Mouse (Mus musculus): ENCODE data around the gene Mettl7a1.
A peak's percentile ranks its signal among the peaks of the same experiment; 100 is the strongest.
"Not testable (repeated sequence)": the region's sequence is repeated elsewhere in the genome, so short reads cannot be mapped to it uniquely, and the experiment has no call there.

The Mettl7a1 gene

DNA sequence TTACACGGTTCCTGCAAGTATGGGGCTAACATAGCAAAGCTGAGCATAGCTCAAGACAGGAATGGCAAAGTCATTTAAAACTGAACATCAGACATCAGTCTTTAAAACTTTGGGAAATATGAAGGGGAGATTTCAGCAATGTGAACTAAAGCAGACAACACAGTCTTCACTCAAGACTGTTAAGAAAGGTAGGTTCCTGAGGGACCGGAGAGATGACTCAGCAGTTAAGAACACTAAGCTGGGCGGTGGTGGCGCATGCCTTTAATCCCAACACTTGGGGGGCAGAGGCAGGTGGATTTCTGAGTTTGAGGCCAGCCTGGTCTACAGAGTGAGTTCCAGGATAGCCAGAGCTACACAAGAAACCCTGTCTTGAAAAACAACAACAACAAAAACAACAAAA lies 27.5 kb upstream of the Mettl7a1 start:
- DNase-seq (ENCODE audit: low read depth, low spot score) = no peak
- no peaks in the 10 kb centered on the region for H3K36me3 ChIP-seq (ENCODE audit: control insufficient read depth, insufficient read depth, low read length, poor library complexity, severe bottlenecking)
- no peaks in the 10 kb centered on the region for H3K27me3 ChIP-seq (ENCODE audit: control insufficient read depth, insufficient read depth, low read length, poor library complexity, severe bottlenecking)

DNA sequence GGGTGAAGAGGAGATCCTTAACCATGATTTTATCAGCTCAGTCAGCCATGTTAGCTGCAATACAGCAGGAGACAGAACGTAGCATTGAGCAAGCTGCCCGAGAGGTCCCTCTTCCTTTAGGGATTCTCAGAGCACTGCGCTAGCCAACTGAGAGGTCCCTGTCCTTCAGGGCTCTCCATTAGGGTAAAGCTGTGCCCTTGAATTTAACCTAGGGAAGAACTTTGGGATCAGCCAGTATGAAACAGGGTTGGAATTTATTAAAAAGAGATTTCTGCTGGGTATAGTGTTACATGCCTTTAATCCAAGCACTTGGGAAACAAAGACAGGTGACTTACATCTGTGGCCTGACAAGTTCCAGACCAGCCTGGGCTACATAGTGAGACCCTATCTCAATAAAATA lies 26.4 kb upstream of the Mettl7a1 start:
- H3K27me3 ChIP-seq (ENCODE audit: control insufficient read depth, insufficient read depth, low read length, poor library complexity, severe bottlenecking) = no peaks in the 10 kb centered on the region
- H3K36me3 ChIP-seq (ENCODE audit: control insufficient read depth, insufficient read depth, low read length, poor library complexity, severe bottlenecking) = no peaks in the 10 kb centered on the region
- DNase-seq (ENCODE audit: low read depth, low spot score) = no peak

DNA sequence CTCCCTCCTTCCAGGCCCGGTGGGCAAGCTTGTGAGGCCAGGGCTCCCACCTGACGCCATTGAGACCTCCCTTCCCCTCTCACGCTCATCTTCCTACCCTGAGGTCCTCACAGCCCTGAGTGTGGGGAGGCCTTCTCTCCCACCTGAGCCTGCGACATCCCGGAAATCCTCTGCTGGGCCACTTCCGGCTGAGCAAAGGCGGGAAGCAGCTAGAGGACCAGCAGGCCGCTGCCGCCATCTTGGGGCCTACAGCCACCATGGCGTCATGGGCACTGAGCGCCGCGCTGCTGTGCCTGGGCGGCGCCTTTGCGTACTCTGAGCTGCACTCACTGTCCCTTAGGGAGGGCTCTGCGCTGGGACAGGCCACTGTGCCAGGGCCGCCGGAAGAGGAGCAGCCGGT lies 23.3 kb upstream of the Mettl7a1 start, which contains the start of gene Tmprss12:
TSS of gene Tmprss12 (plus strand) at position 212 of the 400 bp plus-strand sequence.
- DNase-seq (ENCODE audit: low read depth, low spot score) = no peak
- no peaks in the 10 kb centered on the region for H3K27me3 ChIP-seq (ENCODE audit: control insufficient read depth, insufficient read depth, low read length, poor library complexity, severe bottlenecking)
- no peaks in the 10 kb centered on the region for H3K36me3 ChIP-seq (ENCODE audit: control insufficient read depth, insufficient read depth, low read length, poor library complexity, severe bottlenecking)

DNA sequence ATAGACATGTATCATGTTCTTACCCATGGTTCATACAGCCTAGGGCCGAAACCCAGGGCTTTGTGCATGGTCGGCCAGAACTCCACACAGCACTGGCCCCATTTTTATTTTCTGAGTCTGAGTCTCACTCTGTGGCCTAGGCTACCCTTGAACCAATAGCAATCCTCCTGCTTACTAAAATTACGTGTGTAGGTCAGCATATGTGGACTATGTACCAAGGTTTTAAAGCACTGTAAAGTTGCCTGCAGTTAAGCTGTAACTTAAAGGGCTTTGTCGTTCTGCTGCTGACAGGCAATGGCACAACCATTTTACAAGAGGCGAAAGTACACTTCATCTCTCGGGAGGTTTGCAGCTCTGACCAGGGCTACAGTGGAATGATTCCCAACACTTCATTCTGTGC lies 15.0 kb upstream of the Mettl7a1 start:
- Histone ChIP-seq H3K36me3 (ENCODE audit: control insufficient read depth, insufficient read depth, low read length, poor library complexity, severe bottlenecking) (no peaks in the 10 kb centered on the region), H3K27me3 (ENCODE audit: control insufficient read depth, insufficient read depth, low read length, poor library complexity, severe bottlenecking) (no peaks in the 10 kb centered on the region)
- DNase-seq (ENCODE audit: low read depth, low spot score) = no peak

DNA sequence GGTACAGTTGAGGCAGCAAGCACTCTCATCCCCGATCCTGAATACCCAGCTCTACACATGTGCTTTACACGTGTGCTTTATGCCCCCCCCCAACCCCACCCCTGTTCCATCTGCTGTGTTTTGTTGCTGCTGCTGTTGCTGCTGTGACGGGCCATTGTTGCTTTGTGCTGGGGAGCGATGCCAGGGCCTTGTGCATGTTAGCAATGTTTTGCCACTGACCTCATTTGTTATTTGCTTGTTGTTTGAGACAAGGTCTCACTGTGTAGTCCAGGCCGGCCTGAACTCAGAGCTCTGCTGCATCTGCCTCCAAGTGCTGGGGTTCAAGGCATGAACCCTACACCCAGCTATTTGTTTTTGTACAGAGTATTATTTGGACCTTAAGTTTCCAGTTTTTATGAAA lies 13.1 kb upstream of the Mettl7a1 start:
- Histone ChIP-seq H3K27me3 (ENCODE audit: control insufficient read depth, insufficient read depth, low read length, poor library complexity, severe bottlenecking) (no peaks in the 10 kb centered on the region), H3K36me3 (ENCODE audit: control insufficient read depth, insufficient read depth, low read length, poor library complexity, severe bottlenecking) (no peaks in the 10 kb centered on the region)
- DNase-seq (ENCODE audit: low read depth, low spot score) = no peak

DNA sequence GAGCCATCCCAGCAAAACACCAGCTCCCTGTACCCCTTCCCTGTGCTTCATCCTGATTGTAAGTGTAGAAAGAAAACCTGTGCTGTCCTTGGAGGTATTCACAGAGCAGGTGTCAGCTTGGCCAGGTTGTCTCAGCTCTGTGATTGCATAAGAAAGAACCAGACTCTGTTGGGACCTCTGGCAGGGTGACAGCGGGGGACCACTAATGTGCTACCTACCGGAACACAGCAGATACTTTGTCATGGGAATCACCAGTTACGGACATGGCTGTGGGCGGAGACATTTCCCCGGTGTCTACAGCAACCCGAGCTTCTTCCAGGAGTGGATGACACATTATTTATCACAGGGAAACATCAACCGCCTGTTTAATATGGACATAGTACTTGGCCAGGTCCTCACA lies 11.6 kb upstream of the Mettl7a1 start:
- no peaks in the 10 kb centered on the region for H3K27me3 ChIP-seq (ENCODE audit: control insufficient read depth, insufficient read depth, low read length, poor library complexity, severe bottlenecking)
- DNase-seq (ENCODE audit: low read depth, low spot score) = no peak
- H3K36me3 ChIP-seq (ENCODE audit: control insufficient read depth, insufficient read depth, low read length, poor library complexity, severe bottlenecking) = no peaks in the 10 kb centered on the region

DNA sequence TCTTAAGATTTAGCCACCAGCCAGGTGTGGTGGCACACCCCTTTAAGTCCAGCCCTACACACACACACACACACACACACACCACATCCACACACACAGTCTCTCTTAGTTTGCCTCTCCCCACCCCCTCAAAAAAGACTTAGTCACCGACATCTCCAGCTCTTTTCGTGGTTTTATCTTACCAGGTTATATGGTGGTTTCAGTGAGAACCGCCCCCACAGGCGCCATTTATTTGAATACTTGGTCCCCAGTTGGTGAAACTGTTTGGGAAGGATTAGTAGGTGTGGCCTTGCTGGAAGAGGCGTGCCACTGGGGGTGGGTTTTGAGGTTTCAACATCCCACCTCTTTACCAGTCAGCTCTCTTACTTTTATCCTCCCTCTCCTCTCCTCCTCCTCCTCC lies 6.1 kb upstream of the Mettl7a1 start:
- DNase-seq (ENCODE audit: low read depth, low spot score) = no peak
- Histone ChIP-seq H3K36me3 (ENCODE audit: control insufficient read depth, insufficient read depth, low read length, poor library complexity, severe bottlenecking) (no peaks in the 10 kb centered on the region), H3K27me3 (ENCODE audit: control insufficient read depth, insufficient read depth, low read length, poor library complexity, severe bottlenecking) (no peaks in the 10 kb centered on the region)

DNA sequence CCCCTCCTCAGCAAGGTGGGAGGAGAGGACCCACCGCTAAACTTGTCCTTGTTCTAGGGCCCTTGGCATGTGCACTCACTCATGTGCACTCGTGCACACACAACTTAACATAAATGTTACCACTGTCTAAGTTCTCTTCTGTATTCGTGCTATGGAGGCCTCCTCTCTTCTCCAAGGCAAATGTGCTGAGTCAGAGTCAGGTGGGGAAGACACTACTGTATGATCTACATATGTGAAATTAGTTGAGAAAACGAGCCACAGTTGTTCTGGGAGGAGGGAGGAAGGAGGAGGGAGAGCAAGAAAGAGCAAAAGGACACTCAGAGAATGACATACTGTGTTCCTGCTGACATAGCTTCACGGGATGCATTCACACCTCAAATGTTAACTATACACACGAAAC lies 3.4 kb upstream of the Mettl7a1 start:
- H3K27me3 ChIP-seq (ENCODE audit: control insufficient read depth, insufficient read depth, low read length, poor library complexity, severe bottlenecking) = no peaks in the 10 kb centered on the region
- H3K36me3 ChIP-seq (ENCODE audit: control insufficient read depth, insufficient read depth, low read length, poor library complexity, severe bottlenecking) = no peaks in the 10 kb centered on the region
- no peak for DNase-seq (ENCODE audit: low read depth, low spot score)

DNA sequence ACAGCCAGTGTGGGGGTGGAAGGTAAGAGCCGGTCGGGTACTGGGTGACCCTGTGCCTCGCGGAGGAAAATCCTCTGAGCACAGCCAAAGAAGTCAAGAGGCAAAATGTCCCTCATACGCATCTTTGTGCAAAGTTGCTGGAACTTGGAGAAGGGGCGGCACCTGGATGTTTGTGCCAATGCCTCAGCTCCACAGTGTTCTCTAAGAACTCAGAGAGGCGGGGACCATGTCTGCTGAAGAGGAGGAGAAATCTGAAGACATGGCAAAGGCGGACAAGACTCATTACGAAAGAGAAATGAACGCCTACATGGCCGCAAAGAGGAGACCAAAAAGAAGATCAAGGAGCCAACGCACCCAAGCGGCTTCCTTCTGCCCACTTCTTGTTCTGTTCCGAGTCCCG lies 2.4 kb upstream of the Mettl7a1 start:
- H3K27me3 ChIP-seq (ENCODE audit: control insufficient read depth, insufficient read depth, low read length, poor library complexity, severe bottlenecking) = no peaks in the 10 kb centered on the region
- H3K36me3 ChIP-seq (ENCODE audit: control insufficient read depth, insufficient read depth, low read length, poor library complexity, severe bottlenecking) = no peaks in the 10 kb centered on the region
- DNase-seq (ENCODE audit: low read depth, low spot score) = no peak

DNA sequence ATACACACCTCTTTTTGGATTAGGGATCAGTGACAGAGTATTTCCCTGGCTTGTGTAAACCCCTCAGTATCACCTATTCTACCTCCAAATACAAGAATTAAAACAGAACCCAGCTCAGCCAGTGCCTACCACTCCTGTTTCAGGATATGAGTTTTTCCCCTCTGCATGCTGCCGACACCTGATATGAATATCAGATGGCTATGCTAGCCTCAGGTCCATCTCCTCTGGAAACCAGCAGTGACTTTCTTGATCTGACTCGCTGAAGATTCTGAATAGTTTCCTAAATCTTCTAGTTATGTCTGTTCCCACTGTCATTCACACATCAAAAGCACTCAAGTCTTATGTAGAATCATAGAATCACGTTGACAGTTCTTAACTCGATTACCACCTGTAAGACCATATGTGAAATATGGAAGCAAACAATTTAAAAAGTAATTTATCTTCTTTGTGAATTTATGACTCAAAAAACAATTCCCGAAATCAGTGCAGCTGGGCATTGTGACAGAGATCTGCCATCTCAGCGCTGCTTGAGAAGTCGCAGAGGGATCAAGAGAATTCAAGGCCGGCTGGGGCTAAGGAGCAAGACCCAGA lies 417 bp upstream of the Mettl7a1 start:
- H3K27me3 ChIP-seq (ENCODE audit: control insufficient read depth, insufficient read depth, low read length, poor library complexity, severe bottlenecking) = no peaks in the 10 kb centered on the region

DNA sequence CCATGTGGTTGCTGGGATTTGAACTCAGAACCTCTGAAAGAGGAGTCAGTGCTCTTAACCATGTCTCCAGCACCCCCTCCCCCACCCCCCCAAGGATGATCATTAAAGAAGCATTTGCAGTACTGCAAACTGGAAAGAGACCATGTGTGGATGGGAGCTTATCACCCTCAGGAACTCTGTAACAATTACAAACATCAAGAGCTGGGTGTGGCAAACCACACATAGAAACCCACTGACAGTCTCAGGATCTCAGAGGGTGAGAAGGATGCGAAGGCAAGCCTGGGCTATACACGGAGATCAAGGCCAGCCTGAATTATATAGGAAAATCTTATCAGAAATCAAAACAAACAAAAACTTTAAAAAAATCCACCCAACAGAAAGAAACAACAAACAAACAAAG lies 2.3 kb downstream of the Mettl7a1 start:
- Histone ChIP-seq H3K36me3 (ENCODE audit: control insufficient read depth, insufficient read depth, low read length, poor library complexity, severe bottlenecking) (no peaks in the 10 kb centered on the region), H3K27me3 (ENCODE audit: control insufficient read depth, insufficient read depth, low read length, poor library complexity, severe bottlenecking) (no peaks in the 10 kb centered on the region)
- no peak for DNase-seq (ENCODE audit: low read depth, low spot score)

More for the DNA sequence above, 417 bp upstream of the Mettl7a1 start:
- DNase-seq (ENCODE audit: low read depth, low spot score) = no peak
- no peaks in the 10 kb centered on the region for H3K36me3 ChIP-seq (ENCODE audit: control insufficient read depth, insufficient read depth, low read length, poor library complexity, severe bottlenecking)

DNA sequence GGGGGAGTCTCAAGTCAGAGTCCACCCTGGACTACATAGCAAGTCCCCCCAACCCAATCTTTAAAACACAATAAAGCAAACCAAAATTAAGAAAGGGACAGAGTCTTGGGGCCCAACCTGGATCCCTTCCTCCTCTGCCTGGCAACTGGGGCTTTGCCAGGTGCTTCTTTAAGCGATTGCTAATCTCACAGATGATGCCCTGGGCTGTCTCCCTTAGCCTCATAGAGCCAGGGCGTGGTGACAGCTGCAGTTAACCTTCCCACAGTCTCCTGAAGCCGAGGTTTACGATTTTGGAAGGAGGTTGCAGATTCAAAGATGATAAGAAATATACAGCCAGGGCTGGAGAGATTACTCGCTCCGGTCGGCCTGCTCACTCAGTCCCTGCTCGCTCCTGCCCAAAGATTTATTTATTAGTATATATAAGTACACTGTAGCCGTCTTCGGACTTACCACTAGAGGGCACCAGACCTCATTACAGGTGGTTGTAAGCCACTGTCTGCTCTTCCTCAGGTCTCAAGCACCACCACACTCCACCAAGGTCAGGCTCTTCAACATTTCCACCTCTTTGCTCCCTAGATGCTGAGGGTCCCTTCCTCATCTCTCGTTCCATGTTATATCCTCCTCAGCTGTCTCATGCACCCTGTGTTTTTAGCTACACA lies 3.6 kb downstream of the Mettl7a1 start:
- H3K36me3 ChIP-seq (ENCODE audit: control insufficient read depth, insufficient read depth, low read length, poor library complexity, severe bottlenecking); H3K27me3 ChIP-seq (ENCODE audit: control insufficient read depth, insufficient read depth, low read length, poor library complexity, severe bottlenecking): not testable (repeated sequence)
- peak; percentile 82 for DNase-seq (ENCODE audit: low read depth, low spot score)

DNA sequence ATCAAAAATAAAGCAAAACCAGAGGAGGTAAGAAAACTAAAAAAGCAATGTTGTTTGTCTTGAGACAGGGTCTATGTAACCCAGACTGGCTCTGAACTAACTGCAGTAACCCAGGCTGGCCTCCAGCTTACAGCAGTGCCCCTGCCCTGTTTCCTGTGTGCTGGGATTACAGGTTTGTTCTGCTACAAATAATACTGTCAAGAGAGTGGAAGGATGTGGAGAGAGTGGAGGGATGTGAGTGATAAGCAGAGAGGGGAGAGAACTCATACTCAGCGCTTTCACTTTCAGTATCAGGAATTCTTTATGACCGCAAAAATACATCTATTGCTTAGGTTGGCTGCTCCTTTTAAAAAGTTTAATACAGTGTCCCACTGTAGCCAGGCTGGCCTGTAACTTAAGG lies 8.4 kb downstream of the Mettl7a1 start:
- no peak for DNase-seq (ENCODE audit: low read depth, low spot score)
- no peaks in the 10 kb centered on the region for H3K27me3 ChIP-seq (ENCODE audit: control insufficient read depth, insufficient read depth, low read length, poor library complexity, severe bottlenecking)
- no peaks in the 10 kb centered on the region for H3K36me3 ChIP-seq (ENCODE audit: control insufficient read depth, insufficient read depth, low read length, poor library complexity, severe bottlenecking)

DNA sequence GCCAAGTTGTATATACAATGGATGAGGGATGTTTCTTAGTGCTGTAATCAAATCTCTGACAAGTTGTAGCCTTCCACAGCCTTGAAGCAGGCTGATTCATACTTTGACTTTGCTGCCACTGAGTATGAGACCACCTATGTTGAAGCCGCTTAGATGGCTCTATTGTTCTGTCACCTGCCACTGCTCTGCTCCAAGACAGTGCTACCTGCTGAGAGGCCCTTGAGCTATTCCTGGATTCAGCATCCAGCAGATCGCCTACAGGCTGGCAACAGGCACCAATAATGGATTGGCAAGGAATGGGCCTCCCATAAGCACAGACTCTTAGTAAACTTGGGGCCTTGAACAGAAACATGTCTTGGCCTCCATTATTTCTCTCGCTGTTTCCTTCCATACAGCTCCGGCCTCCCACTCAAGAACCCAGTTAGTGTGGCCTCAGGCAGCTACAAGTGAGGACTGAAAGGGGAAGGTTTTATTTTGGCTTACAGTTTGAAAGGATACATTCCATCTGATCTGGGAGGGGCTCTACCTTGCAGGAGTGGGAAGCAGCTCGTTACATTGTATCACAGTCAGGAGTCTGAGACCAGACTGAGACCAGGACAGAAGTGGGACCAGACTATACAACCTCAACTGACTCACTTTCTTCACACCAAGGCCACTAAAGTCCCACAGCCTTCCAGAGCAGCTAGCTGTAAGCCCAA lies 10.7 kb downstream of the Mettl7a1 start:
- H3K27me3 ChIP-seq (ENCODE audit: control insufficient read depth, insufficient read depth, low read length, poor library complexity, severe bottlenecking) = no peaks in the 10 kb centered on the region
- DNase-seq (ENCODE audit: low read depth, low spot score) = no peak
- H3K36me3 ChIP-seq (ENCODE audit: control insufficient read depth, insufficient read depth, low read length, poor library complexity, severe bottlenecking) = no peaks in the 10 kb centered on the region

DNA sequence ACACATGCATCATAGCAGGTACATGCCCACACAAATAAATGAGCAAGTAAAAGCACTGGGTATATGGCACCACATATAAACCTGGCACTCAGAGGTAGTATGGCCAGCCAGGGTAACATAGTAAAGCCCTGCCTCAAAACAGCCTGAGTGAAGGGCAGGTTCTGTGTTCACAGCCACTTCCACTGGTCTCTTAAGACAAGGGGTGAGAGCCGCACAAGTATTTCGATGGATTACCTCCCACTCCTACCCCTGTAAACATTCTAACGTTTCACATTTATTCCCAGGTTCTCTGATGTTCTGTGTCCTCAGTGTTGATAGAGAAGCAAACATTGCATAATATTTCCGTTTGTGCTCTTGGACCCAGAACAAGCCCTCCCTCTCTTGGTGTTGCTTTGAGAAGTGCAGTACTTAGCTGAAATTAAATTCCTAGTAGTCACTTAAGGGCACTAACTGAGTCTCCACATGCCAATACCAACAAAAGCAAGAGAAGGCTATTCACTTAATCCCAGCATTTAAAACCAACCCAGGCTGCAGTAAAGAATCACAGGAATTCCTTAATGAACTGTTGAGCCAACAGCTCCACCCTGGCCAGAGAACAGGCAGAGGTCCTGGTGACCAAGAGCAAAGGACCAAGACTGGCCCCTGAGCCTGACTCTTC lies 14.2 kb downstream of the Mettl7a1 start:
- H3K36me3 ChIP-seq (ENCODE audit: control insufficient read depth, insufficient read depth, low read length, poor library complexity, severe bottlenecking); H3K27me3 ChIP-seq (ENCODE audit: control insufficient read depth, insufficient read depth, low read length, poor library complexity, severe bottlenecking); DNase-seq (ENCODE audit: low read depth, low spot score): not testable (repeated sequence)

All from splenic B cell, adult 2 months (primary cell).